Mouse (Mus musculus) small intestine, adult 2 months (tissue): ENCODE results near the gene Smpx. TPM values are rescaled to one million over a fixed set of nuclear protein-coding genes. Genes with fewer than 3 reads are reported as not detected.

Experiments used
- H3K27ac ChIP-seq: fragments of 200-500 bp; 2 replicates; pipeline ENCODE4 v1.5.1; 2012; ENCODE audit warnings: low read depth, low read length, control low read depth, inconsistent platforms; ENCODE audit not compliant: insufficient read depth
- H3K27me3 ChIP-seq: fragments of 200-500 bp; 2 replicates; pipeline ENCODE4 v1.6.1; 2012; ENCODE audit warnings: mild to moderate bottlenecking, moderate library complexity, low read length, inconsistent platforms; ENCODE audit not compliant: control insufficient read depth, insufficient read depth
- H3K36me3 ChIP-seq: fragments of 200-500 bp; 2 replicates; pipeline ENCODE4 v1.6.1; 2012; ENCODE audit warnings: mild to moderate bottlenecking, low read length, control low read depth, inconsistent platforms; ENCODE audit not compliant: control insufficient read depth, insufficient read depth
- H3K4me1 ChIP-seq: fragments of 200-500 bp; 2 replicates; pipeline ENCODE4 v1.6.1; 2012; ENCODE audit warnings: low read length, inconsistent platforms, mixed read lengths; ENCODE audit not compliant: control insufficient read depth, insufficient read depth, insufficient read length
- H3K4me3 ChIP-seq: fragments of 200-500 bp; 2 replicates; pipeline ENCODE4 v1.5.1; 2012; ENCODE audit warnings: low read depth, mild to moderate bottlenecking, control low read depth, inconsistent platforms, low read length, moderate library complexity
- CTCF ChIP-seq: fragments of 200-500 bp; IDR thresholded peaks from 2 replicates; pipeline ENCODE4 v1.5.1; 2012; ENCODE audit warnings: low read depth, mild to moderate bottlenecking, control low read depth, inconsistent platforms, low read length, moderate library complexity, mixed read lengths; ENCODE audit not compliant: insufficient replicate concordance, insufficient read length; ENCODE audit errors: extremely low read depth
- POLR2A ChIP-seq: fragments of 200-500 bp; IDR thresholded peaks from 2 replicates; pipeline ENCODE4 v1.6.1; 2012; ENCODE audit warnings: low read depth, mild to moderate bottlenecking, control low read depth, inconsistent platforms, low read length, moderate library complexity
- WGBS: fragments of 180-500 bp; shearing (Covaris S2); methylation state at CpG from one replicate; pipeline ENCODE4 v1.1.7; 2018; 5-methylcytosine and 5-hydroxymethylcytosine counted together
- polyA plus RNA-seq: library from polyadenylated mRNA; depleted of rRNA; stranded (reverse); fragments of >200 nt; gene quantifications from 2 replicates; pipeline ENCODE4 v1.2.3, GENCODE M21; 2012; rRNA removed

Smpx gene
- polyA plus RNA-seq, result 0.30 and 0.32 TPM in 2 replicates

GRCm38 (mm10) chrX:157698862-157699261 is at the start of gene Smpx:
Gene Smpx, plus strand, starts transcription at chrX:157698910.
- H3K4me1 ChIP-seq, result no peaks in the 10 kb centered on the region
- no peak for TF ChIP-seq CTCF
- no peak for TF ChIP-seq POLR2A
- no peaks in the 10 kb centered on the region for H3K36me3 ChIP-seq
- no peak within 1 kb of the TSS for H3K4me3 ChIP-seq
- 44% methylated on average over 8 of the region's 8 CpGs for WGBS
- H3K27me3 ChIP-seq, result no peaks in the 10 kb centered on the region
- no peak within 1 kb of the TSS for H3K27ac ChIP-seq

- no peaks in the 10 kb centered on the region for H3K27me3 ChIP-seq
- no peaks in the 10 kb centered on the region for H3K4me1 ChIP-seq
- no peak overlapping the region for H3K27ac ChIP-seq
- no peaks in the 10 kb centered on the region for H3K36me3 ChIP-seq
- TF ChIP-seq CTCF, result no peak
- TF ChIP-seq POLR2A, result no peak
- H3K4me3 ChIP-seq, result no peak overlapping the region
Measured at GRCm38 (mm10) chrX:157655047-157655446, 43.7 kb upstream of the Smpx start.

GRCm38 (mm10) chrX:157657356-157657755 is 41.4 kb upstream of the Smpx start:
- no peaks in the 10 kb centered on the region for H3K4me1 ChIP-seq
- TF ChIP-seq POLR2A, result no peak
- TF ChIP-seq CTCF, result no peak
- H3K27me3 ChIP-seq, result no peaks in the 10 kb centered on the region
- H3K4me3 ChIP-seq, result no peak overlapping the region
- no peaks in the 10 kb centered on the region for H3K36me3 ChIP-seq
- H3K27ac ChIP-seq, result no peak overlapping the region

- TF ChIP-seq CTCF, result no peak
- no peak for TF ChIP-seq POLR2A
- no peak overlapping the region for H3K4me3 ChIP-seq
- H3K27ac ChIP-seq, result no peak overlapping the region
- WGBS, result 77% methylated on average over 2 of the region's 2 CpGs
- no peaks in the 10 kb centered on the region for H3K36me3 ChIP-seq
- H3K4me1 ChIP-seq, result no peaks in the 10 kb centered on the region
- H3K27me3 ChIP-seq, result no peaks in the 10 kb centered on the region
Measured at GRCm38 (mm10) chrX:157671820-157672219, 26.9 kb upstream of the Smpx start.

- no peak for TF ChIP-seq POLR2A
- no peak for TF ChIP-seq CTCF
- Histone ChIP-seq H3K27me3 (no peaks in the 10 kb centered on the region), H3K4me3 (no peak overlapping the region), H3K36me3 (no peaks in the 10 kb centered on the region), H3K4me1 (no peaks in the 10 kb centered on the region), H3K27ac (no peak overlapping the region)
- 62% methylated on average over 3 of the region's 3 CpGs for WGBS
Measured at GRCm38 (mm10) chrX:157674667-157675350, 23.9 kb upstream of the Smpx start.

GRCm38 (mm10) chrX:157691186-157691585 is 7.5 kb upstream of the Smpx start:
- TF ChIP-seq POLR2A, result no peak
- no peak for TF ChIP-seq CTCF
- no peak overlapping the region for H3K4me3 ChIP-seq
- no peak overlapping the region for H3K27ac ChIP-seq
- no peaks in the 10 kb centered on the region for H3K4me1 ChIP-seq
- WGBS, result 68% methylated on average over 4 of the region's 4 CpGs
- no peaks in the 10 kb centered on the region for H3K36me3 ChIP-seq
- no peaks in the 10 kb centered on the region for H3K27me3 ChIP-seq

GRCm38 (mm10) chrX:157697591-157698135 is 1.0 kb upstream of the Smpx start:
- Histone ChIP-seq H3K27ac (no peak overlapping the region), H3K4me3 (no peak overlapping the region), H3K36me3 (no peaks in the 10 kb centered on the region), H3K4me1 (no peaks in the 10 kb centered on the region), H3K27me3 (no peaks in the 10 kb centered on the region)
- whole genome bisulfite sequencing, result 76% methylated on average over 5 of the region's 5 CpGs
- TF ChIP-seq POLR2A (no peak), CTCF (no peak)

- H3K27me3 ChIP-seq, result no peaks in the 10 kb centered on the region
- H3K27ac ChIP-seq, result no peak overlapping the region
- TF ChIP-seq CTCF, result no peak
- TF ChIP-seq POLR2A, result no peak
- WGBS, result 79% methylated on average over 2 of the region's 2 CpGs
- H3K4me1 ChIP-seq, result no peaks in the 10 kb centered on the region
- no peak overlapping the region for H3K4me3 ChIP-seq
- no peaks in the 10 kb centered on the region for H3K36me3 ChIP-seq
Measured at GRCm38 (mm10) chrX:157707236-157707635, 8.5 kb downstream of the Smpx start.
